Mouse (Mus musculus): ENCODE data around the gene Axl.

DNA sequence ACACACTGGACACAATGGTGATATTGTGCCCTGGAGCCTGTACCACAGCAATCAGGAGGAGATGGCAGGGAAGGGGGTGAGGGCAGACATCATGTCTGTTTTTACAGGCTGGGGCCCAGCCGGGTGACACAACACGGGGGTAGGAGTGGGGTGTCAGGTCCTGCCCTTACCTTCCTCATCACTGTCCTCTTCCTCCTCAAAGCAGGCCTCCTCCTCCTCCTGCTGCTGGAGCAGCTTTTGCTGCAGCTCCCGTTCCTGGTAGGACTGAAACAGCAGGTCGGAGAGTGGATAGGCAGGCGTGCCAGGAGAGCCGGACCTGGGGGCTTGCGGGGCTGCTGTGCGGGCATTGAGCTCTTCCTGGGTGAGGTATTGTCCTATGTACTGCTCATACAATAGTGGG is 73.9 kb downstream of the Axl start:
- TF ChIP-seq CTCF (IDR thresholded peaks at IDR 0.05; ENCODE audit: low read depth, low read length), result no peak
- no peak for TF ChIP-seq GATA1 (IDR thresholded peaks at IDR 0.05; ENCODE audit: borderline replicate concordance, low read length)
- TF ChIP-seq POLR2AphosphoS5 (IDR thresholded peaks at IDR 0.05; ENCODE audit: insufficient replicate concordance, low read depth, low read length), result 0 out of 2 replicates have a peak, but pooled peaks have one; percentile 32
- TF ChIP-seq TAL1 (conservative IDR thresholded peaks at IDR 0.05; ENCODE audit: low read depth, low read length), result no peak
